ENCODE assay signal across 8 mouse cellular contexts in genomic region chr8:106149801-106150652, GRCm38 (mm10). TPM values are rescaled to one million over a fixed set of nuclear protein-coding genes. Genes with fewer than 3 reads are reported as not detected.
DNase-seq lines count a peak whose midpoint lies in the region; ATAC-seq and TF ChIP-seq lines count a peak whose summit lies in the region.

Pla2g15 (plus strand) TSS chr8:106150399.

- H3K9ac ChIP-seq in forebrain, embryonic 13.5 days, result peak within 1 kb of the TSS; percentile 79
- H3K9ac ChIP-seq in heart, postnatal 0 days (replicated peaks; ENCODE audit: low read depth, low read length), result peak within 1 kb of the TSS; percentile 72
- peak within 1 kb of the TSS; percentile 62 for H3K9ac ChIP-seq in liver, embryonic 16.5 days (ENCODE audit: low read depth, low read length)
- H3K9ac ChIP-seq in neural tube, embryonic 12.5 days, result peak within 1 kb of the TSS; percentile 68
- peak within 1 kb of the TSS; percentile 72 for H3K9ac ChIP-seq in stomach, postnatal 0 days (ENCODE audit: low read length)

- no peak for TF ChIP-seq CTCF in heart, postnatal 0 days (IDR thresholded peaks at IDR 0.05; ENCODE audit: low read depth)
- no peak for TF ChIP-seq CTCF in stomach, postnatal 0 days (IDR thresholded peaks at IDR 0.05; ENCODE audit: low read depth)

- H3K4me1 ChIP-seq in forebrain, embryonic 13.5 days, result peaks cover 8% of the 10 kb centered on the region
- peaks cover 8% of the 10 kb centered on the region for H3K4me1 ChIP-seq in heart, postnatal 0 days (ENCODE audit: control insufficient read depth, insufficient read depth)
- peaks cover 15% of the 10 kb centered on the region for H3K4me1 ChIP-seq in liver, embryonic 16.5 days (ENCODE audit: control insufficient read depth, low read depth, low read length)
- peaks cover 6% of the 10 kb centered on the region for H3K4me1 ChIP-seq in neural tube, embryonic 12.5 days
- no peaks in the 10 kb centered on the region for H3K4me1 ChIP-seq in stomach, postnatal 0 days (replicated peaks; ENCODE audit: control insufficient read depth, insufficient read depth)

- no peaks in the 10 kb centered on the region for H3K9me3 ChIP-seq in forebrain, embryonic 13.5 days (replicated peaks)
- H3K9me3 ChIP-seq in heart, postnatal 0 days (replicated peaks; ENCODE audit: control insufficient read depth, low read length), result no peaks in the 10 kb centered on the region
- no peaks in the 10 kb centered on the region for H3K9me3 ChIP-seq in liver, embryonic 16.5 days (replicated peaks; ENCODE audit: control insufficient read depth, low read length)
- no peaks in the 10 kb centered on the region for H3K9me3 ChIP-seq in neural tube, embryonic 12.5 days
- no peaks in the 10 kb centered on the region for H3K9me3 ChIP-seq in stomach, postnatal 0 days (ENCODE audit: control insufficient read depth, low read length)

- no peak for TF ChIP-seq EP300 in heart, postnatal 0 days (IDR thresholded peaks at IDR 0.05; ENCODE audit: low read depth)
- no peak for TF ChIP-seq EP300 in stomach, postnatal 0 days (optimal IDR thresholded peaks at IDR 0.05)

- DNase-seq in ES-CJ7 (ENCODE audit: low read depth, low spot score), result peak; percentile 98
- peak; percentile 91 for DNase-seq in heart, postnatal 0 days (ENCODE audit: low spot score)
- peak; percentile 92 to 95 for DNase-seq in kidney, postnatal 4 days
- peak; percentile 94 for DNase-seq in stomach, postnatal 0 days (ENCODE audit: low spot score)

- H3K4me2 ChIP-seq in forebrain, embryonic 13.5 days, result peak within 1 kb of the TSS; percentile 78
- peak within 1 kb of the TSS; percentile 88 for H3K4me2 ChIP-seq in heart, postnatal 0 days (ENCODE audit: low read depth, low read length)
- H3K4me2 ChIP-seq in liver, embryonic 16.5 days (ENCODE audit: low read depth, low read length), result peak within 1 kb of the TSS; percentile 80
- peak within 1 kb of the TSS; percentile 77 for H3K4me2 ChIP-seq in neural tube, embryonic 12.5 days (replicated peaks)
- H3K4me2 ChIP-seq in stomach, postnatal 0 days (replicated peaks; ENCODE audit: low read depth), result peak within 1 kb of the TSS; percentile 78

- peaks cover 8% of the 10 kb centered on the region; the same call in 1 of the 2 replicates for H3K36me3 ChIP-seq in forebrain, embryonic 13.5 days (ENCODE audit: poor library complexity, severe bottlenecking)
- no peaks in the 10 kb centered on the region for H3K36me3 ChIP-seq in heart, postnatal 0 days (replicated peaks; ENCODE audit: control insufficient read depth, insufficient read depth, low read length)
- H3K36me3 ChIP-seq in liver, embryonic 16.5 days (ENCODE audit: control insufficient read depth, insufficient read depth), result no peaks in the 10 kb centered on the region
- H3K36me3 ChIP-seq in neural tube, embryonic 12.5 days, result peaks cover 6% of the 10 kb centered on the region; the same call in 1 of the 2 replicates
- no peaks in the 10 kb centered on the region for H3K36me3 ChIP-seq in stomach, postnatal 0 days (ENCODE audit: control insufficient read depth, insufficient read depth, low read length)

- H3K27ac ChIP-seq in forebrain, embryonic 13.5 days, result 0 out of 2 replicates have a peak within 1 kb of the TSS, but pooled peaks have one; percentile 19
- H3K27ac ChIP-seq in heart, postnatal 0 days (ENCODE audit: low read depth), result peak within 1 kb of the TSS; percentile 15
- H3K27ac ChIP-seq in liver, embryonic 16.5 days (ENCODE audit: low read length), result peak within 1 kb of the TSS; percentile 58
- H3K27ac ChIP-seq in neural tube, embryonic 12.5 days, result no peak within 1 kb of the TSS
- H3K27ac ChIP-seq in stomach, postnatal 0 days (replicated peaks), result peak within 1 kb of the TSS; percentile 53

- peak within 1 kb of the TSS; percentile 83 for H3K4me3 ChIP-seq in forebrain, embryonic 13.5 days
- H3K4me3 ChIP-seq in heart, postnatal 0 days (ENCODE audit: low read depth, low read length), result peak within 1 kb of the TSS; percentile 84
- peak within 1 kb of the TSS; percentile 72 for H3K4me3 ChIP-seq in liver, embryonic 16.5 days (ENCODE audit: low read depth, low read length)
- peak within 1 kb of the TSS; percentile 71 for H3K4me3 ChIP-seq in neural tube, embryonic 12.5 days
- H3K4me3 ChIP-seq in stomach, postnatal 0 days (ENCODE audit: low read depth, low read length), result peak within 1 kb of the TSS; percentile 69

- peak; percentile 98 for ATAC-seq in cerebellum, adult (ENCODE audit: insufficient number of reproducible peaks, low FRiP score, low TSS enrichment)
- peak; percentile 100 for ATAC-seq in forebrain, embryonic 13.5 days
- peak; percentile 93 for ATAC-seq in heart, postnatal 0 days (ENCODE audit: insufficient read depth, low read depth)
- ATAC-seq in liver, embryonic 16.5 days (ENCODE audit: low read depth), result peak; percentile 96
- peak; percentile 96 for ATAC-seq in neural tube, embryonic 12.5 days (ENCODE audit: low FRiP score, low read depth)
- ATAC-seq in stomach, postnatal 0 days (ENCODE audit: low FRiP score, low TSS enrichment), result peak; percentile 92

- 2% methylated on average over 38 of the region's 38 CpGs for WGBS in forebrain, embryonic 13.5 days
- WGBS in heart, postnatal 0 days, result under 1% methylated on average over 38 of the region's 38 CpGs
- WGBS in liver, embryonic 16.5 days (ENCODE audit: insufficient replicate concordance), result under 1% methylated on average over 38 of the region's 38 CpGs
- WGBS in neural tube, embryonic 12.5 days, result 2% methylated on average over 38 of the region's 38 CpGs
- 2% methylated on average over 38 of the region's 38 CpGs for WGBS in stomach, postnatal 0 days

- H3K27me3 ChIP-seq in forebrain, embryonic 13.5 days, result no peaks in the 10 kb centered on the region
- no peaks in the 10 kb centered on the region for H3K27me3 ChIP-seq in heart, postnatal 0 days (ENCODE audit: control insufficient read depth, insufficient read depth, low read length)
- no peaks in the 10 kb centered on the region for H3K27me3 ChIP-seq in liver, embryonic 16.5 days (ENCODE audit: control insufficient read depth, insufficient read depth, low read depth, low read length)
- no peaks in the 10 kb centered on the region for H3K27me3 ChIP-seq in neural tube, embryonic 12.5 days (replicated peaks)
- H3K27me3 ChIP-seq in stomach, postnatal 0 days (ENCODE audit: control insufficient read depth, insufficient read depth, low read length), result no peaks in the 10 kb centered on the region

RNA-seq across cellular contexts. Expression of gene Pla2g15, which starts in this region (rescaled TPM):
- polyA plus RNA-seq in forebrain, embryonic 13.5 days (2015; fragmentation: Nextera tagmentation; extraction: Ambion mirVana), result 12.9 and 14.3 TPM in 2 replicates
- 4.5 and 4.7 TPM in 2 replicates for total RNA-seq in heart, postnatal 0 days (2014; rRNA removed; ENCODE audit: low replicate concordance)
- 5.0 and 5.4 TPM in 2 replicates for polyA plus RNA-seq in heart, postnatal 0 days (2015; fragmentation: Nextera tagmentation; extraction: Ambion mirVana)
- polyA plus RNA-seq in liver, embryonic 16.5 days (2015; fragmentation: Nextera tagmentation; extraction: Ambion mirVana), result 8.8 and 9.1 TPM in 2 replicates
- polyA plus RNA-seq in neural tube, embryonic 12.5 days (2016; fragmentation: Nextera tagmentation; extraction: Ambion mirVana), result 17.6 and 18.4 TPM in 2 replicates
- polyA plus RNA-seq in stomach, postnatal 0 days (2015; fragmentation: Nextera tagmentation; extraction: Ambion mirVana), result 5.6 and 5.7 TPM in 2 replicates
